Mouse (Mus musculus): ENCODE results near the gene Rab17.

DNA sequence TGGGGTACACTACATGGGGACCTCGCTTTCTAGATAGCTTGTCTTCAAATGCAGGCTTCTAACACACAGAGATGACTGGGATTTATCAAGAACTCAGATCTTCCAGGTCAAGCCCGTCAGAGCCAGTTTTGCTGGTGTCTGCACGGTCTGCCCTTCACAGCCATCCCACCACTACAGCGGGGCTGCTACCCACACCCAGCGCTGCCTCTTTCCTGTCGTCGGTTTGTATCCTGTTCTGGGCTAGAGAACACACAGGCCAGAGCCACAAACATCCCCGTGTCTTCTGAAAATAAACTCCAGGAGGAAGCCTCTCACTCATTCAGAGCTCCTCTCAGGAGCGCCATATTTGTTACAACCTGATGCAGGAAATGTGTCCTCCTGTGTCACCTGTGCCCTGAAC, 20.2 kb downstream of the Rab17 start:
- TF ChIP-seq CTCF (IDR thresholded peaks at IDR 0.05; ENCODE audit: low read depth, low read length) (no peak), POLR2A (IDR thresholded peaks at IDR 0.05; ENCODE audit: borderline replicate concordance, low read depth, low read length) (no peak)
